Mouse (Mus musculus): ENCODE data around the gene Gm20817. TPM values are rescaled to one million over a fixed set of nuclear protein-coding genes. Genes with fewer than 3 reads are reported as not detected.
"Not testable (repeated sequence)": the region's sequence is repeated elsewhere in the genome, so short reads cannot be mapped to it uniquely, and the experiment has no call there.

Gene Gm20817
- polyA plus RNA-seq (2016; fragmentation: Nextera tagmentation; extraction: Ambion mirVana) = not detected in 2 replicates

GRCm38 (mm10) chrY:68832628-68833027, at the start of gene Gm20817:
Gene Gm20817, minus strand, starts transcription at chrY:68832728.
- H3K36me3 ChIP-seq; ATAC-seq (ENCODE audit: insufficient number of reproducible peaks, insufficient read depth, low FRiP score, low TSS enrichment); H3K27me3 ChIP-seq; H3K9me3 ChIP-seq; H3K4me3 ChIP-seq; H3K4me2 ChIP-seq (replicated peaks); H3K4me1 ChIP-seq; H3K27ac ChIP-seq; H3K9ac ChIP-seq: not testable (repeated sequence)
- whole genome bisulfite sequencing = no CpG with 5 or more reads among the region's 5 CpGs
